Mouse (Mus musculus): ENCODE data around the gene Ptpn23. TPM values are rescaled to one million over a fixed set of nuclear protein-coding genes. Genes with fewer than 3 reads are reported as not detected.
A peak's percentile ranks its signal among the peaks of the same experiment; 100 is the strongest.

Gene Ptpn23
- 22.7 and 22.9 TPM in 2 replicates for polyA plus RNA-seq (2014; fragmentation: Nextera tagmentation; extraction: Ambion mirVana)

- peak within 1 kb of the TSS; percentile 80 for H3K4me3 ChIP-seq (replicated peaks; ENCODE audit: low read length)
- H3K27me3 ChIP-seq (ENCODE audit: control insufficient read depth, insufficient read depth, low read length): no peaks in the 10 kb centered on the region
- 0 out of 2 replicates have a peak, but pooled peaks cover 8% of the 10 kb centered on the region for H3K36me3 ChIP-seq (replicated peaks; ENCODE audit: control insufficient read depth, insufficient read depth)
- no peaks in the 10 kb centered on the region for H3K9me3 ChIP-seq (ENCODE audit: control insufficient read depth, low read length)
- ATAC-seq (ENCODE audit: low FRiP score) (peak; percentile 95), DNase-seq (ENCODE audit: low spot score) (peak; percentile 98)
- under 1% methylated on average over 39 of the region's 39 CpGs for WGBS
- H3K4me1 ChIP-seq (replicated peaks; ENCODE audit: control insufficient read depth, insufficient read depth, low read length): peaks cover 16% of the 10 kb centered on the region
- peak within 1 kb of the TSS; percentile 89 for H3K9ac ChIP-seq
- peak within 1 kb of the TSS; percentile 88 for H3K27ac ChIP-seq
- peak within 1 kb of the TSS; percentile 89 for H3K4me2 ChIP-seq (replicated peaks)
Observed at GRCm38 (mm10) chr9:110408099-110408773, at the start of gene Ptpn23. Ptpn23 (minus strand) TSS chr9:110408213.

GRCm38 (mm10) chr9:110452523-110452922, 44.5 kb upstream of the Ptpn23 start:
- ATAC-seq (ENCODE audit: low FRiP score): no peak
- 81% methylated on average over 3 of the region's 3 CpGs for WGBS
- Histone ChIP-seq H3K27ac (no peak overlapping the region), H3K4me2 (replicated peaks) (no peak overlapping the region), H3K9me3 (ENCODE audit: control insufficient read depth, low read length) (no peaks in the 10 kb centered on the region), H3K27me3 (ENCODE audit: control insufficient read depth, insufficient read depth, low read length) (no peaks in the 10 kb centered on the region), H3K36me3 (replicated peaks; ENCODE audit: control insufficient read depth, insufficient read depth) (peaks cover 28% of the 10 kb centered on the region), H3K4me1 (replicated peaks; ENCODE audit: control insufficient read depth, insufficient read depth, low read length) (no peaks in the 10 kb centered on the region), H3K4me3 (replicated peaks; ENCODE audit: low read length) (no peak overlapping the region), H3K9ac (no peak overlapping the region)
- DNase-seq (ENCODE audit: low spot score): no peak

- H3K9ac ChIP-seq: no peak overlapping the region
- no peak overlapping the region for H3K27ac ChIP-seq
- DNase-seq (ENCODE audit: low spot score) (peak; percentile 93), ATAC-seq (ENCODE audit: low FRiP score) (peak; percentile 75)
- peaks cover 34% of the 10 kb centered on the region for H3K36me3 ChIP-seq (replicated peaks; ENCODE audit: control insufficient read depth, insufficient read depth)
- H3K4me1 ChIP-seq (replicated peaks; ENCODE audit: control insufficient read depth, insufficient read depth, low read length): no peaks in the 10 kb centered on the region
- no peaks in the 10 kb centered on the region for H3K9me3 ChIP-seq (ENCODE audit: control insufficient read depth, low read length)
- H3K4me3 ChIP-seq (replicated peaks; ENCODE audit: low read length): no peak overlapping the region
- no peak overlapping the region for H3K4me2 ChIP-seq (replicated peaks)
- H3K27me3 ChIP-seq (ENCODE audit: control insufficient read depth, insufficient read depth, low read length): no peaks in the 10 kb centered on the region
- WGBS: 32% methylated on average over 11 of the region's 11 CpGs
Observed at GRCm38 (mm10) chr9:110448857-110449617, 41.0 kb upstream of the Ptpn23 start.

DNA sequence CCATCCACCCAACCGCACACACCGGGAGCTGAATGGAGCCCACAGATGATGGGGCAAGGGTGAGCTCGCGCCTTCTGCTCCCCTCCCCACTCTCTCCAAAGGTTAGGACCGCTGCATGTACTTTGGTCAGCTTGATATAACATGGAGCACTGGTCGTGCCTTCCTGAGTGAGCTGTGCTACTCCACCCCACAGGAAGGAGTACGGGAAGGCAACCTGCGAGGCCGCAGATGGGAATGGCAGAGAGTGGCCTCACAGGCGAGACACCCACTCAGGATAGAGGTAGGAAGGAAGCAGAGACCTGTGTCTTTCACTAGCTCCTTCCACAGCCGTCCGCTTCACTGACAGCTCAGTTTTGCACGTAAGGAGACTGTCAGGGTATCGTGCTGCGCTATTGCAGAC, 40.3 kb upstream of the Ptpn23 start:
- DNase-seq (ENCODE audit: low spot score): no peak
- Histone ChIP-seq H3K9me3 (ENCODE audit: control insufficient read depth, low read length) (no peaks in the 10 kb centered on the region), H3K36me3 (replicated peaks; ENCODE audit: control insufficient read depth, insufficient read depth) (peaks cover 34% of the 10 kb centered on the region), H3K27me3 (ENCODE audit: control insufficient read depth, insufficient read depth, low read length) (no peaks in the 10 kb centered on the region), H3K9ac (no peak overlapping the region), H3K4me1 (replicated peaks; ENCODE audit: control insufficient read depth, insufficient read depth, low read length) (no peaks in the 10 kb centered on the region), H3K27ac (no peak overlapping the region), H3K4me3 (replicated peaks; ENCODE audit: low read length) (no peak overlapping the region), H3K4me2 (replicated peaks) (no peak overlapping the region)
- no peak for ATAC-seq (ENCODE audit: low FRiP score)
- 84% methylated on average over 15 of the region's 15 CpGs for WGBS

GRCm38 (mm10) chr9:110440559-110440958, 32.5 kb upstream of the Ptpn23 start:
- Histone ChIP-seq H3K27ac (no peak overlapping the region), H3K36me3 (replicated peaks; ENCODE audit: control insufficient read depth, insufficient read depth) (peaks cover 31% of the 10 kb centered on the region), H3K9ac (no peak overlapping the region), H3K4me2 (replicated peaks) (no peak overlapping the region), H3K4me1 (replicated peaks; ENCODE audit: control insufficient read depth, insufficient read depth, low read length) (no peaks in the 10 kb centered on the region), H3K9me3 (ENCODE audit: control insufficient read depth, low read length) (no peaks in the 10 kb centered on the region), H3K4me3 (replicated peaks; ENCODE audit: low read length) (no peak overlapping the region), H3K27me3 (ENCODE audit: control insufficient read depth, insufficient read depth, low read length) (no peaks in the 10 kb centered on the region)
- WGBS: 89% methylated on average over 6 of the region's 6 CpGs
- DNase-seq (ENCODE audit: low spot score): no peak
- no peak for ATAC-seq (ENCODE audit: low FRiP score)

GRCm38 (mm10) chr9:110440049-110440448, 32.0 kb upstream of the Ptpn23 start:
- H3K4me1 ChIP-seq (replicated peaks; ENCODE audit: control insufficient read depth, insufficient read depth, low read length): no peaks in the 10 kb centered on the region
- ATAC-seq (ENCODE audit: low FRiP score): no peak
- H3K9me3 ChIP-seq (ENCODE audit: control insufficient read depth, low read length): no peaks in the 10 kb centered on the region
- H3K27ac ChIP-seq: no peak overlapping the region
- no peak overlapping the region for H3K4me3 ChIP-seq (replicated peaks; ENCODE audit: low read length)
- WGBS: 60% methylated on average over 3 of the region's 5 CpGs
- H3K4me2 ChIP-seq (replicated peaks): no peak overlapping the region
- H3K27me3 ChIP-seq (ENCODE audit: control insufficient read depth, insufficient read depth, low read length): no peaks in the 10 kb centered on the region
- peaks cover 36% of the 10 kb centered on the region for H3K36me3 ChIP-seq (replicated peaks; ENCODE audit: control insufficient read depth, insufficient read depth)
- H3K9ac ChIP-seq: no peak overlapping the region
- DNase-seq (ENCODE audit: low spot score): no peak

- H3K9me3 ChIP-seq (ENCODE audit: control insufficient read depth, low read length): no peaks in the 10 kb centered on the region
- 94% methylated on average over 11 of the region's 11 CpGs for WGBS
- H3K9ac ChIP-seq: no peak overlapping the region
- no peak overlapping the region for H3K4me2 ChIP-seq (replicated peaks)
- no peak overlapping the region for H3K4me3 ChIP-seq (replicated peaks; ENCODE audit: low read length)
- H3K27me3 ChIP-seq (ENCODE audit: control insufficient read depth, insufficient read depth, low read length): no peaks in the 10 kb centered on the region
- no peak for ATAC-seq (ENCODE audit: low FRiP score)
- peaks cover 61% of the 10 kb centered on the region for H3K36me3 ChIP-seq (replicated peaks; ENCODE audit: control insufficient read depth, insufficient read depth)
- H3K4me1 ChIP-seq (replicated peaks; ENCODE audit: control insufficient read depth, insufficient read depth, low read length): no peaks in the 10 kb centered on the region
- no peak overlapping the region for H3K27ac ChIP-seq
- DNase-seq (ENCODE audit: low spot score): no peak
Observed at GRCm38 (mm10) chr9:110436041-110436440, 28.0 kb upstream of the Ptpn23 start.

DNA sequence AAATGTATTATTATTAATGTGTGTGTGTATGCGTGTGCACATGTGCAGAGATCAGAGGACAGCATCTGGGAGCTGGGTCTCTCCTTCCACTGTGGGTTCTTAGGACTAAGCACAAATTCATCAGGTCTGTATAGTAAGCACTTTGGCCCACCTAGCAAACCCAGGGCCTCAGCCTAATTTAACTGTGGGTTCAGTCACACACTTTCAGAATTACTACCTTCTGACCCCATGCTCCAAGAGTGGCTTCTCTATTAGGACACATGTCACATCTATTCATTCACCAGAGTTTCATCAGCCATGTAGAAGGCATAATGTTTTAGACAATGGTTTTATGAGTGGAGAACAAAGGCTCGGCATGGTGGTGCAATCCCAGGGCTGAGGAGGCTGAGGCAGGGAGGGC, 25.0 kb upstream of the Ptpn23 start:
- no peaks in the 10 kb centered on the region for H3K27me3 ChIP-seq (ENCODE audit: control insufficient read depth, insufficient read depth, low read length)
- H3K4me3 ChIP-seq (replicated peaks; ENCODE audit: low read length): no peak overlapping the region
- no peak overlapping the region for H3K27ac ChIP-seq
- peaks cover 77% of the 10 kb centered on the region for H3K36me3 ChIP-seq (replicated peaks; ENCODE audit: control insufficient read depth, insufficient read depth)
- no peak overlapping the region for H3K4me2 ChIP-seq (replicated peaks)
- WGBS: 92% methylated on average over 2 of the region's 2 CpGs
- H3K4me1 ChIP-seq (replicated peaks; ENCODE audit: control insufficient read depth, insufficient read depth, low read length): no peaks in the 10 kb centered on the region
- H3K9me3 ChIP-seq (ENCODE audit: control insufficient read depth, low read length): no peaks in the 10 kb centered on the region
- no peak overlapping the region for H3K9ac ChIP-seq
- DNase-seq (ENCODE audit: low spot score) (no peak), ATAC-seq (ENCODE audit: low FRiP score) (no peak)

GRCm38 (mm10) chr9:110431241-110431640, 23.2 kb upstream of the Ptpn23 start:
- H3K36me3 ChIP-seq (replicated peaks; ENCODE audit: control insufficient read depth, insufficient read depth): peaks cover 82% of the 10 kb centered on the region
- H3K27ac ChIP-seq: no peak overlapping the region
- no peaks in the 10 kb centered on the region for H3K9me3 ChIP-seq (ENCODE audit: control insufficient read depth, low read length)
- no peak overlapping the region for H3K4me3 ChIP-seq (replicated peaks; ENCODE audit: low read length)
- H3K4me2 ChIP-seq (replicated peaks): no peak overlapping the region
- WGBS: 62% methylated on average over 8 of the region's 8 CpGs
- no peak for DNase-seq (ENCODE audit: low spot score)
- no peak overlapping the region for H3K9ac ChIP-seq
- H3K4me1 ChIP-seq (replicated peaks; ENCODE audit: control insufficient read depth, insufficient read depth, low read length): no peaks in the 10 kb centered on the region
- no peaks in the 10 kb centered on the region for H3K27me3 ChIP-seq (ENCODE audit: control insufficient read depth, insufficient read depth, low read length)
- ATAC-seq (ENCODE audit: low FRiP score): no peak
